Mouse (Mus musculus): ENCODE measurements around the gene Ndufaf2.

Ndufaf2 gene

DNA sequence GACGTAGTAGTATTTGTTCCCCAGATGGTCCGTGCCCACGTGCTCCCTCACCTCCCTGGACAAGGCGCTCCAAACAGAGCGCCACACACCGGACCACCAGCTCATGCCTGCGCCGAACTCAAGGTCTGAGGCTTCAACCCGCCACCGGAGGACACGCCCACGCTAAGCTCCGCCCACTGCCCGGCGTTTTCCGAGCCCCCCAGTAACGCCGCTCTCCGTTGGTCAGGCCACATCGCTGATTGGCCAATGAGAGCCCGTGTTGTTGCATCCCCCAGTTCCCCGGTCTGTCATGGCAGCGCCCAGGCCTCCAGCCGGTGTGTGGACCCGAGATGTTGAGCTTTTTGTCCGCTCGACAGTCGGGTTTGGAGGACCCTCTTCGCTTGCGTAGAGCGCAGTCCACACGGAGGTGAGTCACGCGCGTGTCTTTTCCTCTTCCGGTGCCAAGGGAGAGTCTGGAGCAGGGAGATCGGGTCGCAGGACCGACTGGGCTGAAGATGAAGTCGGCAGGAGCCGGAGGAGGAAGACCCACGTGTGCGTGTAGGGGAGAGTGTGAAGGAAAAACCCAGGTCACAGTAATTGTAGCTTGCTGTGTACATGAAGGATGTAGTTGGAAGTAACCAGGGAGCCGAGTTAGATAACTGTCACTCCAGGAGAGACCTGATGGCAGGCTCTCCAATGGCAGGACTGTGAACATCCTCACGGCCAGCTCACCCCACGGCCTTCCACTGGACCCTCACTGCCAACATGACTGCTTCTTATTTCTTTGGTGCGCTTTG is at the start of gene Ndufaf2, which contains the start of gene Ercc8:
Gene Ndufaf2, minus strand, starts transcription at position 159 of the 776 bp plus-strand sequence.
Gene Ercc8, plus strand, starts transcription at position 267 of the 776 bp plus-strand sequence.
- peak; percentile 95 to 96 for DNase-seq (ENCODE audit: low read depth in 2 of 2, low spot score in 2 of 2)

DNA sequence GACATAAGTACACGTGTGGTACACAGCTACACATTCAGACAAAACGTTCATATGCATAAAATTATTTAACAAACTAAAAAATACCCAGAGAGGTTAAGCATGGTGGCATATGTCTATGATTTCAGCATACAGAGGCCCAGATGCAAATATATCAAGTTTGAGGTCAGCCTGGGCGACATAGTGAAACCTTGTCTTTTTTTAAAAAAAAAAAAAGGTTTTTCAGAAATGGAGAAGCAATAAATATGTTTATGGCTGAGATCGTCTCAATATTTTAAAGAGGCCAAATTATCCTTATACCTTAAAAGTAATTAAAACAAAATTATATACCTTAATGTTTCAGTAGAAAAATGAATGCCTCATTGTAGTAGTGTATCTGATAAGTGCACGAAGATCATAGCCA is 49.7 kb upstream of the Ndufaf2 start:
- DNase-seq (ENCODE audit: low read depth in 2 of 2, low spot score in 2 of 2) = no peak

DNA sequence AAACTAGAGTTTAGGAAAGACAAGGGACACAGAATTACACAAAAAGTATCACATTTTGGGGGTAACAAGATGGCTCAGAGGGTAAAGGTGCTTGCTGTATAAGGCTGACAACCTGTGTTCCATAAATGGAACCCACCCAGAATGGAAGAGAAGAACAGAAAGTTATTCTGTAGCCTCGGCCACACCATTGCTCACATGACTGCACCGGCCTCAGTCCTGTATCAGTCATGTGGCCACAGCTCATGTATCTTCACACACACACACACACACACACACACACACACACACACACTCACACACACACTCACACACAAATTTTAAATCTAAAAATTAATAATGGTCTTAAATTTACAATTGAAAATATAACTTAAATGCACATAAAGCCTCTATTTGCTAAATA is 49.0 kb upstream of the Ndufaf2 start:
- no peak for DNase-seq (ENCODE audit: low read depth in 2 of 2, low spot score in 2 of 2)

- no peak for DNase-seq (ENCODE audit: low read depth in 2 of 2, low spot score in 2 of 2)
Observed at GRCm38 (mm10) chr13:108204857-108205256, 46.4 kb upstream of the Ndufaf2 start.

GRCm38 (mm10) chr13:108195474-108195873 is 37.1 kb upstream of the Ndufaf2 start:
- no peak for DNase-seq (ENCODE audit: low read depth in 2 of 2, low spot score in 2 of 2)

- peak; percentile 51 to 62 for DNase-seq (ENCODE audit: low read depth in 2 of 2, low spot score in 2 of 2)
Observed at GRCm38 (mm10) chr13:108191074-108191720, 32.8 kb upstream of the Ndufaf2 start.

GRCm38 (mm10) chr13:108187994-108188393 is 29.6 kb upstream of the Ndufaf2 start:
- DNase-seq (ENCODE audit: low read depth in 2 of 2, low spot score in 2 of 2) = no peak

DNA sequence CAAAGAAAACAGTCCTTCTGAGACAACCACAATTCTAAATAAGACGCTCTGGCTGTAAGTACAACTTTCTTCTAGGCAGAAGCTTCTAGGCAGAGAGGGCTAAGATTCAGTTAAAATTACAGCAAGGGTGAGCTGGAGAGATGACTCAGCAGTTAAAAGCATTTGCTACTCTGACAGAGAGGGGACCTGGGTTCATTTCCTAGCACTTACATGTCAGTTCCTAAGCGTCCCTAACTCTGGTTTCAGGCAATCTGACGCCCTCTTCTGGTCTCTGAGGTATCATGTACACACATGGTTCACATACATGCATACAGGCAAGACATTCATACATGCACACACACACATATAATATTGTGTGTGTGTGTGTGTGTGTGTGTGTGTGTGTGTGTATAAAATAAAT is 27.1 kb upstream of the Ndufaf2 start:
- DNase-seq (ENCODE audit: low read depth in 2 of 2, low spot score in 2 of 2) = no peak

- no peak for DNase-seq (ENCODE audit: low read depth in 2 of 2, low spot score in 2 of 2)
Observed at GRCm38 (mm10) chr13:108184743-108185255, 26.4 kb upstream of the Ndufaf2 start.

GRCm38 (mm10) chr13:108180821-108181220 is 22.4 kb upstream of the Ndufaf2 start:
- no peak for DNase-seq (ENCODE audit: low read depth in 2 of 2, low spot score in 2 of 2)

DNA sequence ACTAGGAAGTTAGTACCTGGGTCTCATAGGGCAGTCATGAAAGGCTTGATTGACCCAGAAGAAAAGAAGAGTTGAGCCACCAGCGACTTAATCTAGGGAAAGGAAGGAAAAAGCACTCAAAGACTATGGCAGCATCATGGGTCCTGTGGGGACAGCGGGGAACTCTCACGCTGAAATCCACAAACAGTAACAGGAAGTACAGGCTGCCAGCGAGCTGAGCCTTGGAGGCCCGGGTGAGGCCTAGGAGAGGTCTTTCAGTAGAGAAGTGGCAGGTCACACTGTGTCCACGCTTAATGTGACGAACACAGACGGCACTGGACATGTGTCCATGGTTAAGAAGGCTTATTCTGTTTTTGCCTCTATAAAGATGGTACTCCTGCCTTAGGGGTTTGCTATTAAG is 21.2 kb upstream of the Ndufaf2 start:
- no peak for DNase-seq (ENCODE audit: low read depth in 2 of 2, low spot score in 2 of 2)

DNA sequence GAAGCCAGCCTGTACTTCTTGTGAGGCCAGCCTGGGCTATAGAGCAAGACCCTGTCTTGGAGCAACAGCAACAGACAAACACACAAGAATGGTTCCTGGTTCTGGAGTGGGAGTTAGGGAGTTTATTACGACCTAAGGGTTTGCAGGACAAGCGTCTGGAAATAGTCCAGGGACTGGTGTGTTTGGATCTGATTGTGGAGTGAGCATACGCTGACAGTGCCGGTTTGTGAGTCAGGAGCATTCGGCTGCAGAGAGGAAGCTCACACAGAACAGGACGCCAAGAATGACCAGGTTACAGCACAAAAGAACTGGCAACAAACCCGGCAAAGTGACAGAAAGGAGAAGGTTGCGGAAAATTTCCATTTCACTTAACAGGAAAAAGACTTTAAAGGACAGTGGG is 12.1 kb upstream of the Ndufaf2 start:
- DNase-seq (ENCODE audit: low read depth in 2 of 2, low spot score in 2 of 2) = no peak

DNA sequence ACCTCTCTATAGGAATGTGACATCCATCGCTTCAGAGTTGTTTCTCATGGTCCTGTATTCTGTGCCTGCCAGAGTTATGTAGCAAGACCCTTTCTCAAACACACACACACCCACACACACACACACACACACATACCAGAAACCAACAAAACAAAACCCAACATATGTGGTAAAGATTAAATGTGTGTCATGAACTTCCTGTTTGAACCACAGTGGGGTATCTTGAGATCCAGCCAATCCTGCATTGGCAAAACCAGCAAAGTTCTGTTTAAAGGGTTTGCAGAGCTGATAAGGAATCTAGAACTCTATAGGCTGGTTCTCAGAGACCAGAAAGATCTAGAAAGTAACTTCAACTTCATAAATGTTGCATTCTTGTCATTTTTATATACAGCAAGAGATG is 11.6 kb upstream of the Ndufaf2 start:
- peak in 1 of 2 experiments; percentile 9 for DNase-seq (ENCODE audit: low read depth in 2 of 2, low spot score in 2 of 2)

GRCm38 (mm10) chr13:108164621-108165020 is 6.2 kb upstream of the Ndufaf2 start:
- DNase-seq (ENCODE audit: low read depth in 2 of 2, low spot score in 2 of 2) = no peak

GRCm38 (mm10) chr13:108163912-108164311 is 5.5 kb upstream of the Ndufaf2 start:
- no peak for DNase-seq (ENCODE audit: low read depth in 2 of 2, low spot score in 2 of 2)

DNA sequence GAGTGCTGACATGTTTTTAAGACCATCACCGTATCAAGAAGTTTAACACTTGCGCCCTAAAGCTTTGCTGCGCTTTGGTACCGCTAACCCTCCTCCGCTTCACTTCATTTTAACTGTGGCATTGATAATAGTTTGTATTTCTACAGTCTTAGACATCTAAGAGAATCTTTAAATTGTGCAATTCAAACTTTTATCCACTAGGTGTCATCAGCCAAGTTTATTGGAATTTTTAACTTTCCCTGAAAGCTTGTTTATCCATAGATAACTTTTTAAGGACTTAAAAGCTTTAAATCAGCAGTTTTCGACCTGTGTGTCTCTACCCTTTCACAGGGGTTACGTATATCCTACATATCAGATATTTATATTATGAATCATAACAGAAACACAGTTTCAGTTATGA is 1.5 kb upstream of the Ndufaf2 start:
- no peak for DNase-seq (ENCODE audit: low read depth in 2 of 2, low spot score in 2 of 2)

- no peak for DNase-seq (ENCODE audit: low read depth in 2 of 2, low spot score in 2 of 2)
Observed at GRCm38 (mm10) chr13:108159241-108159575, 785 bp upstream of the Ndufaf2 start.

DNA sequence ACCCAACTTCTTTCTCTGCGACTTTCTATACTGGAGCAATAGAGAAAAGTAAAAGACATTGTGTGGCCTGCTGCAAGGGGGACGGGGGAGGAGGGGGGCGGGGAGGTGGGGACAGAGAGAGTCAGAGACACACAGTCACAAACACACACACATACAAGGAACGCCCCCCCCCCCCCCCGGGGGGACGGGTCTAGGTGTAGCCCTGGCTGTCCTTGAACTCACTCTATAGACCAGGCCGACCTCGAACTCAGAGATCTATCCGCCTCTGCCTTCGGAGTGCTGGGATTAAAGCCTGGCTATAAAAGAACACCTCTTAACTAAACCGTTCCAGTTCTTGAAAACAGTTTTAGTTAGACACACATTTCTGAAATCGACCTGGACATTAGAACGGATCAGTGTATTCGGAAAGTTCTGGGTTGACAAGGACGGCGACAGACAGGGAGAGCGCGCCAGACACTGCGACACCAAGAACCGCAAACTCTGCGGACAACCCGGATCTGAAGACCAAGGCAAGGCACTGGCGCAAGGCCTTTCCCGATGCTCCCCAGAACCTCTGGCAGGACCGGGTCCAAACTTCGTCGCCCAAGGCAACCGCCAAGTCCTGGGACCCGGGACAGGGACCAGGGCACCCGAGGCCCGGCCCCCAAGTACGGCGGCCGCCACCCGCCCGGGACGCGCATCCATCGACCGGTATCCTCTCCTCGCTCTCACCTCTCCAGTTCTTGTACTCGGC is 525 bp downstream of the Ndufaf2 start:
- DNase-seq (ENCODE audit: low read depth in 2 of 2, low spot score in 2 of 2) = peak in 1 of 2 experiments; percentile 4

DNA sequence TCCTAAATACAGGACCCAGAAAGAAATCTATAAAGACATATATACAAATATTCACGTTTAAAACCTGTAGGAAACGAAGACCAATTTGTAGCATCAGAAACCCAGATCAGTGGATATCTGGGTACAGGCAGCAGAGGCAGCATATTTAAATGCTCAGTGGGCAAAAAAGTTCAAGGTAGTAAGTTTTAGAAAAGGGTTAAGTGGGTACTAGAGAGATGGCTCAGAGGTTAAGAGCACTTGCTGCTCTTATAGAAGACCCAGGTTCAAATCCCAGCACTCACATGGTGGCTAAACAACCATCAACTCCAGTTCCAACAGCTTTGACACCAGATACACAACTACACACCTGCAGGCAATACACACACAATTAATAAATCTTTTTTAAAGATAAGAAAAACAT is 1.3 kb downstream of the Ndufaf2 start:
- no peak for DNase-seq (ENCODE audit: low read depth in 2 of 2, low spot score in 2 of 2)

- peak; percentile 41 to 54 for DNase-seq (ENCODE audit: low read depth in 2 of 2, low spot score in 2 of 2)
Observed at GRCm38 (mm10) chr13:108152650-108153372, 5.6 kb downstream of the Ndufaf2 start.

- no peak for DNase-seq (ENCODE audit: low read depth in 2 of 2, low spot score in 2 of 2)
Observed at GRCm38 (mm10) chr13:108151782-108152181, 6.6 kb downstream of the Ndufaf2 start.
